Mouse (Mus musculus) embryonic stem cell, embryonic (primary cell): ENCODE results near the gene Clec4g.
"Not testable (repeated sequence)": the region's sequence is repeated elsewhere in the genome, so short reads cannot be mapped to it uniquely, and the experiment has no call there.

Source experiments
- CTCF ChIA-PET, 4 experiments: fragments of 300-600 bp in 2 of 4; fragments of 350-600 bp in 2 of 4; sonication (Branson Sonifier 250); formaldehyde crosslinking; loops; one replicate each; lab custom pipeline; 2022; ENCODE audit warnings: inconsistent platforms in 2 of 4; lab: Charles Lee
- POLR2A ChIA-PET, 4 experiments: fragments of 300-600 bp in 2 of 4; fragments of 350-600 bp in 2 of 4; sonication (Branson Sonifier 250); formaldehyde crosslinking; loops; one replicate each; lab custom pipeline; 2022; ENCODE audit warnings: antibody characterized with exemption in 4 of 4, inconsistent platforms in 1 of 4; lab: Charles Lee

Gene Clec4g

GRCm38 (mm10) chr8:3720551-3720950 is at the start of gene Clec4g:
Gene Clec4g (minus strand): TSS chr8:3720651.
- ChIA-PET CTCF (no interaction called here), POLR2A (interaction anchor here in 1 of 4 experiments (0.6 kb wide), 1 partner anchor 13 kb away, joined by 3 read pairs; no protein-coding TSS in a partner anchor)

- CTCF ChIA-PET, POLR2A ChIA-PET: not testable (repeated sequence)
These were observed 48.2 kb upstream of the Clec4g start for GRCm38 (mm10) chr8:3768641-3769040.

GRCm38 (mm10) chr8:3754261-3754850 is 33.9 kb upstream of the Clec4g start:
- POLR2A ChIA-PET: no interaction called here
- CTCF ChIA-PET: no interaction called here

GRCm38 (mm10) chr8:3748761-3749160 is 28.3 kb upstream of the Clec4g start, which contains the start of gene Cd209a:
Gene Cd209a (minus strand): TSS chr8:3748984.
- ChIA-PET POLR2A (no interaction called here), CTCF (no interaction called here)

GRCm38 (mm10) chr8:3736947-3737346 is 16.5 kb upstream of the Clec4g start:
- POLR2A ChIA-PET: no interaction called here
- CTCF ChIA-PET: interaction anchor here in 1 of 4 experiments (0.8 kb wide), 1 partner anchor 19 kb away, joined by 4 read pairs; no protein-coding TSS in a partner anchor

GRCm38 (mm10) chr8:3735599-3735998 is 15.1 kb upstream of the Clec4g start:
- CTCF ChIA-PET: interaction anchor here in 1 of 4 experiments (0.7 kb wide), 1 partner anchor 17 kb away, joined by 4 read pairs; no protein-coding TSS in a partner anchor
- POLR2A ChIA-PET: interaction anchor here in 1 of 4 experiments (1.2 kb wide), 1 partner anchor 10 kb away, joined by 4 read pairs; no protein-coding TSS in a partner anchor

- ChIA-PET POLR2A (interaction anchor here in 1 of 4 experiments (0.6 kb wide), 1 partner anchor 13 kb away, joined by 3 read pairs; the partner anchor contains the start of gene Clec4g), CTCF (interaction anchor here in 1 of 4 experiments (1.2 kb wide), 1 partner anchor 15 kb away, joined by 3 read pairs; no protein-coding TSS in a partner anchor)
These were observed 13.6 kb upstream of the Clec4g start for GRCm38 (mm10) chr8:3734084-3734483.

- ChIA-PET CTCF (no interaction called here), POLR2A (interaction anchor here in 1 of 4 experiments (0.6 kb wide), 1 partner anchor 13 kb away, joined by 3 read pairs; no protein-coding TSS in a partner anchor)
These were observed 590 bp upstream of the Clec4g start for GRCm38 (mm10) chr8:3721041-3721440.

- CTCF ChIA-PET: interaction anchor here (0.5 to 2.0 kb wide), 49 partner anchors 9 to 654 kb away, joined by 3 to 39 read pairs (median 4); partner anchors contain the start of genes Evi5l (in 2 of the 4), Fcor (in 2 of the 4), Trappc5 (in 2 of the 4) and Ctxn1 (in 1 of the 4)
These were observed 1.9 kb downstream of the Clec4g start for GRCm38 (mm10) chr8:3718559-3718958.

GRCm38 (mm10) chr8:3717321-3717954 is 3.0 kb downstream of the Clec4g start:
- CTCF ChIA-PET: interaction anchor here in 2 of 4 experiments (0.6 to 2.0 kb wide), 5 partner anchors 10 to 867 kb away, joined by 3 to 39 read pairs (median 6); no protein-coding TSS in a partner anchor
- POLR2A ChIA-PET: interaction anchor here in 2 of 4 experiments (1.4 to 1.6 kb wide), 2 partner anchors 238 to 239 kb away, joined by 3 to 5 read pairs; no protein-coding TSS in a partner anchor

More at GRCm38 (mm10) chr8:3718559-3718958, 1.9 kb downstream of the Clec4g start:
- POLR2A ChIA-PET: interaction anchor here in 2 of 4 experiments (1.1 to 1.6 kb wide), 3 partner anchors 9 to 238 kb away, joined by 3 to 5 read pairs (median 3); no protein-coding TSS in a partner anchor

GRCm38 (mm10) chr8:3711646-3712045 is 8.8 kb downstream of the Clec4g start:
- POLR2A ChIA-PET: no interaction called here
- CTCF ChIA-PET: no interaction called here

GRCm38 (mm10) chr8:3710312-3710711 is 10.1 kb downstream of the Clec4g start:
- POLR2A ChIA-PET: no interaction called here
- CTCF ChIA-PET: interaction anchor here in 3 of 4 experiments (0.7 to 1.7 kb wide), 3 partner anchors 8 to 246 kb away, joined by 5 to 6 read pairs (median 5); no protein-coding TSS in a partner anchor

GRCm38 (mm10) chr8:3707611-3708010 is 12.8 kb downstream of the Clec4g start:
- POLR2A ChIA-PET: no interaction called here

GRCm38 (mm10) chr8:3705711-3706110 is 14.7 kb downstream of the Clec4g start:
- CTCF ChIA-PET: interaction anchor here in 2 of 4 experiments (0.7 to 1.5 kb wide), 2 partner anchors 13 to 288 kb away, joined by 3 to 11 read pairs; no protein-coding TSS in a partner anchor
- POLR2A ChIA-PET: no interaction called here

More at GRCm38 (mm10) chr8:3707611-3708010, 12.8 kb downstream of the Clec4g start:
- CTCF ChIA-PET: interaction anchor here in 1 of 4 experiments (2.0 kb wide), 1 partner anchor 11 kb away, joined by 6 read pairs; no protein-coding TSS in a partner anchor

GRCm38 (mm10) chr8:3701491-3701890 is 19.0 kb downstream of the Clec4g start:
- ChIA-PET POLR2A (no interaction called here), CTCF (no interaction called here)

GRCm38 (mm10) chr8:3694121-3694520 is 26.3 kb downstream of the Clec4g start, which contains the start of gene Fcer2a:
Gene Fcer2a (minus strand): TSS chr8:3694175.
- ChIA-PET CTCF (interaction anchor here in 1 of 4 experiments (0.6 kb wide), 1 partner anchor 262 kb away, joined by 3 read pairs; no protein-coding TSS in a partner anchor), POLR2A (no interaction called here)

- ChIA-PET POLR2A (interaction anchor here in 1 of 4 experiments (1.1 kb wide), 1 partner anchor 178 kb away, joined by 4 read pairs; no protein-coding TSS in a partner anchor), CTCF (interaction anchor here in 1 of 4 experiments (1.4 kb wide), 1 partner anchor 28 kb away, joined by 4 read pairs; no protein-coding TSS in a partner anchor)
These were observed 29.7 kb downstream of the Clec4g start for GRCm38 (mm10) chr8:3690774-3691173.

GRCm38 (mm10) chr8:3687537-3687936 is 32.9 kb downstream of the Clec4g start:
- CTCF ChIA-PET: interaction anchor here in 2 of 4 experiments (0.6 to 2.6 kb wide), 4 partner anchors 11 to 443 kb away, joined by 3 to 9 read pairs (median 7); partner anchors contain the start of gene Trappc5 (in 1 of the 2)
- POLR2A ChIA-PET: interaction anchor here in 1 of 4 experiments (1.1 kb wide), 1 partner anchor 17 kb away, joined by 3 read pairs; no protein-coding TSS in a partner anchor
